Mouse (Mus musculus) lung, postnatal 14 days (tissue): Measurements from ENCODE around the gene Xpot.

ENCODE experiments used
- DNase-seq: peaks from one replicate; pipeline ENCODE4 v3.0.0; 2021

The Xpot gene

DNA sequence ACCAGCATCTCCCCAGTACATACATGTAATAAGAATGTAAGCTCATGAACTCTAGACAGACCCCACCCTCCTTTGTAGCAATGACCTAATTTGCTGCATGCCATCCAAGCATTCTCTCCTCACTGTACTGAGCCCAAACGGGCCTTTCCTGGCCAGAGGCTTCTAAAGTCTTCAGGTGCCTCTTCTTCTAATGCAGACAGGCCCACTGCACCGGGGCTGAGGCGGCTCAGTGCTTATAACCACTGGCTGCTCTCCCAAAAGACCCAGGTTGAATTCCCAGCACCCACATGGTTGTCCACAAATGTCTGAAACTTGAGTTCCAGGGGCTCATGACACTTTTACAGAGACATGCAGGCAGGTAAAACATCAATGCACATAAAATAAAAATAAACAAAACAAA lies 55.1 kb downstream of the Xpot start:
- DNase-seq = no peak

- no peak for DNase-seq
Observed at GRCm38 (mm10) chr10:121569796-121570195, 56.3 kb downstream of the Xpot start.

DNA sequence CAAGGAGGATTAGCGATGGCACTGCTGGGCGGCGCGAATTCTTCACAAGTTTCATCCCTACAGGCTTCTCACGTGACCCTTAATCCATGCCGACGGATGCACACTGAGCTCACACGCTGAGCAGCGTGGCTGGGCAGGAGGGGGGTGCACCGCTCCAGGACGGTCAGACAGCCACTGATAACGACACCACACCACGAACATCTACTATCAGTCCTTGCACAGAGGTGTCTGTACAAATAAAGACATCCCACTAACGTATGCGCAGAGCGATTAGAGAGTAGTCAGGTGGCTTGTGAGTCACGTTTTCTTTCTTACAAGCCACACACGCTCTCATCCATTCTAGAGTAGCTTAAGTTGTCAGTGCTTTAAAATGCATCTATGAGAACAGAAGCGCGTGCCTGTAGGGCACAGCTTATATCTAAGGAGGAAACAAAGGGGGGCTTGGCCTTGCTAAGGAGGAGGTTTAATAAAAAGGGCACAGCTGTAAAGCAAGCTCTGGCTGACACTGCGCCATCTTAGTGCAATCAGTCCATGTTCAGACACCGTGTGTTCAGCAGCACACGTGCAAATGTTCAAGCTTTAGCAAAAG lies 57.0 kb downstream of the Xpot start:
- DNase-seq = no peak

- no peak for DNase-seq
Observed at GRCm38 (mm10) chr10:121568534-121568933, 57.6 kb downstream of the Xpot start.

DNA sequence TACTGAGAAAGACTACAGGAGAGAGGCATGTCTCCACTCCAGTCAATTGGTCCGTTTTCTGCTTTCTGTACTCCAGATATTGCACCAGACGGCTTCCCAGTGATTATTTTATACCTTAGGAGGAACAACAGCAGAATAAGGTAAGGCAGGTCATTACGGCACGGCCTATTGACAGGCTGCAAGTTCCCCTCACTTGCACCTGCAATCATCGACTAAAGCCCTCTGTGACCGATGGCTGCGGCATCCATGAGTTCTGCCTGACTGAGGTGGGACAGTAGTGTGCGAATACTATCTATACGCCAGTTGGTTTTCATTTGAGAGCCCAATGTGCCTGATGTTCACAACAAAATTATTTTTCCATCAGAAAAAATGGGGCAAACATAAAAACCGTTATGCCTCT lies 58.1 kb downstream of the Xpot start:
- DNase-seq = no peak

DNA sequence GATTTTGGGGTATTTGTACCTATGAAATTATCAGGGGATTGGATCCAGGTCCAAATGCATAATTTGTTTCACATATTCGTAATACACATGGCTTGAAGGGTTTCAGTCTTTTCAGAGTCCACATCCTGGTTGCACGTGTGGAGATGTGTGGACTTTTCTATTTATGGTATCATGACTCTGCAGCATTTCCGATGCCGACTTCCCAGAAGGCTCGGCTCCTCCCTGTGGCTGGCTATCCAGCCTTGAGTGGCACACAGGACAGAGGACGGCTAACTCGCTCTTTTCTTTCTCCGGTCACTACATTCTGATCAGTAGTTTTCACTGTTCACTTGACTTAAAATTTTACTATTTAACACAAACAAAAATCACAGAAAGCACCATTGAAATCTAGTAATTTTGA lies 61.7 kb downstream of the Xpot start:
- DNase-seq = no peak

DNA sequence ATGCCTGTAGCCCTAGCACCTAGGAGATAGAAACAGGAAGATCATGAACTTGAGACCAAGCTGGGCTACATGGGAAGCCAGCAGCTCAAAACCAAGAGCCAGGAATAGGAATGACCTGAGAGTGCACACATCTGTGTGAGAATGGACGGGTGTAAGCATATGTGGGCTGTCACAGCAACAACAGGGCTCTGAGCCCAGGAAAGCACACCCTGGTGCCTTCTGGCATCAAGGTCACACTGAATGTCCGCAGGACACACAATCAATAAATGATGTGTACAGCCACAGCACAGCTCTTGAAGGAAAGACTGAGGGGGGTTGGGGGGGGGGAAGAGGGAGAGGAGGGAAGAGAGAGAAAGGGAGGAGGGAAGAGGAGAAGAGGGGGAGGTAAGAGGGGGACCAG lies 67.9 kb downstream of the Xpot start:
- no peak for DNase-seq

- peak; percentile 14 for DNase-seq
Observed at GRCm38 (mm10) chr10:121556263-121556662, 69.9 kb downstream of the Xpot start.

GRCm38 (mm10) chr10:121550334-121550733 lies 75.8 kb downstream of the Xpot start:
- DNase-seq = no peak

- no peak for DNase-seq
Observed at GRCm38 (mm10) chr10:121549670-121550069, 76.5 kb downstream of the Xpot start.

- DNase-seq = no peak
Observed at GRCm38 (mm10) chr10:121547162-121547561, 79.0 kb downstream of the Xpot start.

GRCm38 (mm10) chr10:121543577-121543976 lies 82.6 kb downstream of the Xpot start:
- DNase-seq = no peak

- DNase-seq = no peak
Observed at GRCm38 (mm10) chr10:121542156-121542555, 84.0 kb downstream of the Xpot start.
